Mouse (Mus musculus) CH12.LX (cell line): ENCODE measurements at regions not wholly inside any gene's neighbourhood (a gene's known extent, or its start where the extent isn't known, plus 50 kb on each side); places are given as distances from the start of the nearest gene placed in this dataset.

Experiments used
- DNase-seq: peaks from one replicate; pipeline ENCODE4 v3.0.0-alpha.2; 2013; ENCODE audit errors: extremely low read depth
- H3K27ac ChIP-seq: 2 replicates; pipeline ENCODE4 v1.5.1; 2012; ENCODE audit warnings: low read depth, mild to moderate bottlenecking, control low read depth, moderate library complexity; ENCODE audit not compliant: insufficient read depth
- H3K27me3 ChIP-seq: replicated peaks from 2 replicates; pipeline ENCODE3; 2012; ENCODE audit warnings: inconsistent platforms
- H3K36me3 ChIP-seq, 2 experiments: replicated peaks in 1 of 2; 2 replicates each; pipeline versions ENCODE3 to v1.6.1; 2012; ENCODE audit warnings: inconsistent platforms in 1 of 2, low read length in 1 of 2, mild to moderate bottlenecking in 1 of 2, mixed read lengths in 1 of 2, moderate library complexity in 1 of 2; ENCODE audit not compliant: control insufficient read depth in 1 of 2, insufficient read depth in 1 of 2
- H3K4me1 ChIP-seq, 2 experiments: 2 replicates each; pipeline ENCODE4 v1.6.1; 2012; ENCODE audit warnings: inconsistent platforms in 1 of 2, moderate library complexity in 1 of 2; ENCODE audit not compliant: insufficient read depth in 2 of 2, control insufficient read depth in 1 of 2
- H3K4me2 ChIP-seq: 2 replicates; pipeline ENCODE4 v1.6.1; 2012; ENCODE audit warnings: low read depth, mild to moderate bottlenecking, control low read depth; ENCODE audit not compliant: poor library complexity, insufficient read depth, severe bottlenecking
- H3K4me3 ChIP-seq, 3 experiments: fragments of 150-350 bp in 1 of 3; sonication (generic) in 1 of 3; replicated peaks in 1 of 3; 2 replicates each; pipeline versions ENCODE3 to v1.5.1; 2011 to 2012; ENCODE audit warnings: low read depth in 2 of 3, low read length in 2 of 3, mild to moderate bottlenecking in 2 of 3, moderate library complexity in 2 of 3, control low read depth in 1 of 3, improper control_type of control experiment in 1 of 3, inconsistent platforms in 1 of 3, mixed read lengths in 1 of 3; ENCODE audit not compliant: poor library complexity in 1 of 3
- H3K79me2 ChIP-seq: replicated peaks from 2 replicates; pipeline ENCODE4 v1.6.1; 2012; ENCODE audit warnings: mild to moderate bottlenecking, moderate library complexity; ENCODE audit not compliant: control insufficient read depth, poor library complexity, insufficient read depth, severe bottlenecking; ENCODE audit errors: extremely low read depth
- H3K9ac ChIP-seq: 2 replicates; pipeline ENCODE4 v1.6.1; 2012; ENCODE audit warnings: low read depth, mild to moderate bottlenecking, control low read depth, moderate library complexity; ENCODE audit not compliant: insufficient read depth
- H3K9me3 ChIP-seq: replicated peaks from 2 replicates; pipeline ENCODE3; 2012; ENCODE audit warnings: low read length, inconsistent platforms, mixed read lengths
- BHLHE40 ChIP-seq: IDR thresholded peaks from 2 replicates; pipeline ENCODE4 v1.6.1; 2011; ENCODE audit warnings: mild to moderate bottlenecking, low read depth, low read length, improper control_type of control experiment
- CHD1 ChIP-seq: IDR thresholded peaks from 2 replicates; pipeline ENCODE4 v1.6.1; 2012; ENCODE audit warnings: low read depth, low read length, improper control_type of control experiment, inconsistent platforms
- CTCF ChIP-seq, 2 experiments: IDR thresholded peaks in 1 of 2; conservative IDR thresholded peaks in 1 of 2; 2 replicates each; pipeline ENCODE4 v1.5.1; 2011 to 2012; ENCODE audit warnings: low read depth in 2 of 2, low read length in 2 of 2, improper control_type of control experiment in 1 of 2, inconsistent platforms in 1 of 2, mild to moderate bottlenecking in 1 of 2, moderate library complexity in 1 of 2
- ELF1 ChIP-seq: IDR thresholded peaks from 2 replicates; pipeline ENCODE4 v1.6.1; 2014; ENCODE audit warnings: low read depth, mild to moderate bottlenecking, inconsistent platforms, low read length, improper control_type of control experiment
- EP300 ChIP-seq: IDR thresholded peaks from 2 replicates; pipeline ENCODE4 v1.6.1; 2011; ENCODE audit warnings: low read length, improper control_type of control experiment
- ETS1 ChIP-seq: conservative IDR thresholded peaks from 2 replicates; pipeline ENCODE4 v1.6.1; 2012; ENCODE audit warnings: low read depth, mild to moderate bottlenecking, inconsistent platforms, low read length, improper control_type of control experiment, moderate library complexity
- GABPA ChIP-seq: IDR thresholded peaks from 2 replicates; pipeline ENCODE4 v1.6.1; 2012; ENCODE audit warnings: low read depth, low read length, improper control_type of control experiment, inconsistent platforms; ENCODE audit not compliant: insufficient replicate concordance
- HCFC1 ChIP-seq: IDR thresholded peaks from 2 replicates; pipeline ENCODE4 v1.6.1; 2012; ENCODE audit warnings: low read depth, mild to moderate bottlenecking, inconsistent platforms, low read length, improper control_type of control experiment
- IRF4 ChIP-seq: IDR thresholded peaks from 2 replicates; pipeline ENCODE4 v1.6.1; 2014; ENCODE audit warnings: low read depth, mild to moderate bottlenecking, inconsistent platforms, low read length, improper control_type of control experiment
- JUND ChIP-seq: conservative IDR thresholded peaks from 2 replicates; pipeline ENCODE4 v1.6.1; 2011; ENCODE audit warnings: low read depth, low read length, improper control_type of control experiment
- MAX ChIP-seq: IDR thresholded peaks from 2 replicates; pipeline ENCODE4 v1.6.1; 2011; ENCODE audit warnings: low read length, improper control_type of control experiment
- MAZ ChIP-seq: IDR thresholded peaks from 2 replicates; pipeline ENCODE4 v1.6.1; 2012; ENCODE audit warnings: low read depth, mild to moderate bottlenecking, inconsistent platforms, low read length, improper control_type of control experiment, moderate library complexity
- MEF2A ChIP-seq: IDR thresholded peaks from 2 replicates; pipeline ENCODE4 v1.6.1; 2014; ENCODE audit warnings: low read depth, mild to moderate bottlenecking, inconsistent platforms, low read length, improper control_type of control experiment, borderline replicate concordance
- MXI1 ChIP-seq: IDR thresholded peaks from 2 replicates; pipeline ENCODE4 v1.6.1; 2011; ENCODE audit warnings: mild to moderate bottlenecking, low read depth, low read length, improper control_type of control experiment
- MYC ChIP-seq: IDR thresholded peaks from 2 replicates; pipeline ENCODE4 v1.6.1; 2011; ENCODE audit warnings: low read depth, mild to moderate bottlenecking, improper control_type of control experiment, low read length
- NELFE ChIP-seq: IDR thresholded peaks from 2 replicates; pipeline ENCODE4 v1.6.1; 2011; ENCODE audit warnings: low read depth, low read length, improper control_type of control experiment
- PAX5 ChIP-seq: IDR thresholded peaks from 2 replicates; pipeline ENCODE4 v1.6.1; 2012; ENCODE audit warnings: low read length, inconsistent platforms, mixed read lengths
- POLR2A ChIP-seq: IDR thresholded peaks from 2 replicates; pipeline ENCODE4 v1.6.1; 2011; ENCODE audit warnings: low read depth, mild to moderate bottlenecking, improper control_type of control experiment, low read length
- RAD21 ChIP-seq: IDR thresholded peaks from 2 replicates; pipeline ENCODE4 v1.6.1; 2011; ENCODE audit warnings: low read depth, mild to moderate bottlenecking, low read length, improper control_type of control experiment, moderate library complexity
- SIN3A ChIP-seq: IDR thresholded peaks from 2 replicates; pipeline ENCODE4 v1.6.1; 2012; ENCODE audit warnings: low read length, improper control_type of control experiment, inconsistent platforms
- TCF12 ChIP-seq: IDR thresholded peaks from 2 replicates; pipeline ENCODE4 v1.6.1; 2014; ENCODE audit warnings: low read depth, mild to moderate bottlenecking, inconsistent platforms, low read length, improper control_type of control experiment
- UBTF ChIP-seq: IDR thresholded peaks from 2 replicates; pipeline ENCODE4 v1.6.1; 2012; ENCODE audit warnings: low read depth, mild to moderate bottlenecking, inconsistent platforms, low read length, improper control_type of control experiment, moderate library complexity
- USF1 ChIP-seq: IDR thresholded peaks from 2 replicates; pipeline ENCODE4 v1.6.1; 2014; ENCODE audit warnings: low read depth, mild to moderate bottlenecking, inconsistent platforms, low read length, improper control_type of control experiment
- USF2 ChIP-seq: conservative IDR thresholded peaks from 2 replicates; pipeline ENCODE4 v1.6.1; 2011; ENCODE audit warnings: low read depth, low read length, improper control_type of control experiment
- ZNF384 ChIP-seq: IDR thresholded peaks from 2 replicates; pipeline ENCODE4 v1.6.1; 2012; ENCODE audit warnings: low read depth, low read length, improper control_type of control experiment, inconsistent platforms
- dilution Hi-C: fragments of 300-500 bp; cut with MboI; formaldehyde crosslinking; loops from 2 replicates; pipeline ENCODE4 v1.14.3; 2020; ENCODE audit warnings: low sequenced_read_pairs; ENCODE audit not compliant: extremely low pct_unique_long_range_greater_than_20kb, extremely low pct_ligation_motif_present
- in situ Hi-C: fragments of 300-500 bp; cut with MboI; formaldehyde crosslinking; loops from 3 replicates; pipeline ENCODE4 v1.14.3; 2019; ENCODE audit warnings: low sequenced_read_pairs, low pct_ligation_motif_present, low pct_unique_long_range_greater_than_20kb, mixed read lengths

GRCm38 (mm10) chr8:103690438-103690837 is 411.0 kb upstream of the Cdh5 start:
- Histone ChIP-seq H3K27me3 (no peaks in the 10 kb centered on the region), H3K36me3 (no peaks in the 10 kb centered on the region), H3K27ac (no peak overlapping the region), H3K4me2 (no peak overlapping the region), H3K9ac (no peak overlapping the region), H3K4me1 (peaks cover 0 to 8% of the 10 kb centered on the region in 2 experiments; a peak in 1 of 4 replicates), H3K9me3 (no peaks in the 10 kb centered on the region), H3K79me2 (no peaks in the 10 kb centered on the region), H3K4me3 (no peak overlapping the region)
- dilution Hi-C loops, result no loop called here
- TF ChIP-seq CTCF (conservative IDR thresholded peaks at IDR 0.05 in 1 of 2, IDR thresholded peaks at IDR 0.05 in 1 of 2; ENCODE audit: low read depth in 2 of 2, low read length in 2 of 2), result no peak
- no peak for TF ChIP-seq GABPA
- no peak for TF ChIP-seq RAD21
- TF ChIP-seq ZNF384, result no peak
- in situ Hi-C loops, result no loop called here
- no peak for DNase-seq

- no peak for DNase-seq
- no peaks in the 10 kb centered on the region for H3K79me2 ChIP-seq
- H3K4me3 ChIP-seq, result no peak overlapping the region
- H3K4me2 ChIP-seq, result no peak overlapping the region
- no peaks in the 10 kb centered on the region for H3K27me3 ChIP-seq
- in situ Hi-C loops, result no loop called here
- dilution Hi-C loops, result no loop called here
- no peak overlapping the region for H3K9ac ChIP-seq
- peaks cover 0 to 26% of the 10 kb centered on the region in 2 experiments; a peak in 2 of 4 replicates for H3K4me1 ChIP-seq
- no peak overlapping the region for H3K27ac ChIP-seq
- H3K9me3 ChIP-seq, result no peaks in the 10 kb centered on the region
- no peaks in the 10 kb centered on the region for H3K36me3 ChIP-seq
- TF ChIP-seq SIN3A (no peak), PAX5 (no peak), TCF12 (no peak), CHD1 (no peak), MAX (no peak), USF2 (no peak), BHLHE40 (no peak), ETS1 (no peak), ELF1 (no peak), POLR2A (no peak), GABPA (no peak), HCFC1 (no peak), CTCF (conservative IDR thresholded peaks at IDR 0.05 in 1 of 2, IDR thresholded peaks at IDR 0.05 in 1 of 2; ENCODE audit: low read depth in 2 of 2, low read length in 2 of 2) (no peak), ZNF384 (no peak), UBTF (no peak)
Observed at GRCm38 (mm10) chr8:103693531-103693930, 407.9 kb upstream of the Cdh5 start.

GRCm38 (mm10) chr8:103694331-103694891 is 407.0 kb upstream of the Cdh5 start:
- H3K79me2 ChIP-seq, result no peaks in the 10 kb centered on the region
- peaks cover 0 to 26% of the 10 kb centered on the region in 2 experiments; a peak in 2 of 4 replicates for H3K4me1 ChIP-seq
- H3K4me2 ChIP-seq, result no peak overlapping the region
- TF ChIP-seq RAD21 (no peak), MXI1 (no peak), CHD1 (no peak), USF2 (no peak), NELFE (no peak), JUND (no peak), MYC (no peak), MEF2A (no peak), TCF12 (no peak), MAZ (no peak), EP300 (no peak), USF1 (no peak), PAX5 (no peak), IRF4 (no peak)
- no peak overlapping the region for H3K4me3 ChIP-seq
- H3K27me3 ChIP-seq, result no peaks in the 10 kb centered on the region
- no peaks in the 10 kb centered on the region for H3K36me3 ChIP-seq
- no peak overlapping the region for H3K27ac ChIP-seq
- in situ Hi-C loops (no loop called here), dilution Hi-C loops (no loop called here)
- DNase-seq, result no peak
- no peak overlapping the region for H3K9ac ChIP-seq
- H3K9me3 ChIP-seq, result no peaks in the 10 kb centered on the region
